ENCODE assay signal across 8 mouse cellular contexts in genomic region chr11:69922012-69922756, GRCm38 (mm10). TPM values are rescaled to one million over a fixed set of nuclear protein-coding genes. Genes with fewer than 3 reads are reported as not detected.
A peak's percentile ranks its signal among the peaks of the same experiment; 100 is the strongest.
DNase-seq lines count a peak whose midpoint lies in the region; ATAC-seq and TF ChIP-seq lines count a peak whose summit lies in the region.

No protein-coding gene starts in this region.

- no peak for TF ChIP-seq POLR2A in lung, adult 2 months (IDR thresholded peaks at IDR 0.05; ENCODE audit: borderline replicate concordance, extremely low read depth, low read depth, low read length)

- H3K4me3 ChIP-seq in lung, adult 2 months (replicated peaks; ENCODE audit: extremely low read depth, low read depth, low read length), result peak overlapping the region; percentile 98
- H3K4me3 ChIP-seq in brown adipose tissue, adult 24 weeks (ENCODE audit: insufficient read depth, low read depth, low read length), result peak overlapping the region; percentile 65
- H3K4me3 ChIP-seq in hindbrain, embryonic 16.5 days (ENCODE audit: low read length), result peak overlapping the region; percentile 88
- H3K4me3 ChIP-seq in neural tube, embryonic 13.5 days, result peak overlapping the region; percentile 92

- peaks cover 15% of the 10 kb centered on the region for H3K36me3 ChIP-seq in hindbrain, embryonic 16.5 days (ENCODE audit: control insufficient read depth, insufficient read depth, low read length)
- peaks cover 21% of the 10 kb centered on the region for H3K36me3 ChIP-seq in neural tube, embryonic 13.5 days

- peak overlapping the region; percentile 91 for H3K27ac ChIP-seq in brown adipose tissue, adult 24 weeks (replicated peaks; ENCODE audit: low read depth, low read length)
- H3K27ac ChIP-seq in hindbrain, embryonic 16.5 days (ENCODE audit: low read depth, low read length), result peak overlapping the region; percentile 95
- H3K27ac ChIP-seq in neural tube, embryonic 13.5 days (replicated peaks), result peak overlapping the region; percentile 92

- no peak for TF ChIP-seq CTCF in lung, adult 2 months (IDR thresholded peaks at IDR 0.05; ENCODE audit: insufficient read depth, low read length)

- peak overlapping the region; percentile 76 for H3K4me2 ChIP-seq in hindbrain, embryonic 16.5 days (ENCODE audit: low read length)
- H3K4me2 ChIP-seq in neural tube, embryonic 13.5 days, result peak overlapping the region; percentile 58

- H3K4me1 ChIP-seq in lung, adult 2 months (ENCODE audit: control insufficient read depth, insufficient read depth, low read length), result peaks cover 4% of the 10 kb centered on the region
- H3K4me1 ChIP-seq in brown adipose tissue, adult 24 weeks (ENCODE audit: control insufficient read depth, insufficient read depth, insufficient read length, low read length), result peaks cover 3% of the 10 kb centered on the region
- peaks cover 16% of the 10 kb centered on the region for H3K4me1 ChIP-seq in hindbrain, embryonic 16.5 days (ENCODE audit: control insufficient read depth, insufficient read depth, low read depth, low read length)
- peaks cover 32% of the 10 kb centered on the region for H3K4me1 ChIP-seq in neural tube, embryonic 13.5 days (replicated peaks)

- ATAC-seq in hindbrain, embryonic 16.5 days, result no peak
- no peak for ATAC-seq in neural tube, embryonic 13.5 days (ENCODE audit: low read depth)

- WGBS in lung, adult 2 months, result 3% methylated on average over 12 of the region's 12 CpGs
- 5% methylated on average over 12 of the region's 12 CpGs for WGBS in hindbrain, embryonic 16.5 days
- WGBS in neural tube, embryonic 13.5 days, result 5% methylated on average over 12 of the region's 12 CpGs

- no peaks in the 10 kb centered on the region for H3K27me3 ChIP-seq in hindbrain, embryonic 16.5 days (replicated peaks; ENCODE audit: control insufficient read depth, insufficient read depth, low read length)
- no peaks in the 10 kb centered on the region for H3K27me3 ChIP-seq in neural tube, embryonic 13.5 days

- DNase-seq in lung, adult 2 months, result no peak
- DNase-seq in lung, adult 18-20 months, result no peak
- DNase-seq in gastrocnemius, adult 18-20 months (ENCODE audit: low spot score), result no peak
- DNase-seq in spleen, postnatal 36 days (ENCODE audit: low spot score in 2 of 2), result no peak
- no peak for DNase-seq in urinary bladder, postnatal 4 days (ENCODE audit: low spot score in 2 of 2)

- H3K9me3 ChIP-seq in hindbrain, embryonic 16.5 days (ENCODE audit: control insufficient read depth, low read length), result no peaks in the 10 kb centered on the region
- no peaks in the 10 kb centered on the region for H3K9me3 ChIP-seq in neural tube, embryonic 13.5 days

- H3K9ac ChIP-seq in hindbrain, embryonic 16.5 days (ENCODE audit: low read depth, low read length), result peak overlapping the region; percentile 77
- H3K9ac ChIP-seq in neural tube, embryonic 13.5 days, result peak overlapping the region; percentile 71

RNA-seq across cellular contexts. Expression of gene Eif5a, which starts 0.4 kb away (rescaled TPM):
- polyA plus RNA-seq in lung, adult 2 months (2012; rRNA removed), result 216 and 372 TPM in 2 replicates
- 424 and 439 TPM in 2 replicates for polyA plus RNA-seq in brown adipose tissue, adult 24 weeks (2012; ENCODE audit: insufficient read depth, insufficient read length, missing spikeins)
- 1,120 and 1,123 TPM in 2 replicates for polyA plus RNA-seq in hindbrain, embryonic 16.5 days (2015; fragmentation: Nextera tagmentation; extraction: Ambion mirVana)
- polyA plus RNA-seq in neural tube, embryonic 13.5 days (2015; fragmentation: Nextera tagmentation; extraction: Ambion mirVana), result 1,157 and 1,178 TPM in 2 replicates
- 100 to 1,000 TPM; 408 to 425 TPM for total RNA-seq in gastrocnemius, adult 18-20 months (2021)

RNA-seq across cellular contexts. Expression of gene Gps2, which starts 8.5 kb away (rescaled TPM):
- polyA plus RNA-seq in lung, adult 2 months (2012; rRNA removed), result 104 and 112 TPM in 2 replicates
- 23.6 and 24.3 TPM in 2 replicates for polyA plus RNA-seq in brown adipose tissue, adult 24 weeks (2012; ENCODE audit: insufficient read depth, insufficient read length, missing spikeins)
- 55.2 and 65.7 TPM in 2 replicates for polyA plus RNA-seq in hindbrain, embryonic 16.5 days (2015; fragmentation: Nextera tagmentation; extraction: Ambion mirVana)
- polyA plus RNA-seq in neural tube, embryonic 13.5 days (2015; fragmentation: Nextera tagmentation; extraction: Ambion mirVana), result 60.4 and 76.5 TPM in 2 replicates
- total RNA-seq in gastrocnemius, adult 18-20 months (2021), result 10 to 100 TPM; 50.8 to 55.8 TPM

RNA-seq across cellular contexts. Expression of gene Ybx2, which starts 13.4 kb away (rescaled TPM):
- polyA plus RNA-seq in lung, adult 2 months (2012; rRNA removed), result 4.6 and 6.7 TPM in 2 replicates
- 37.9 and 76.4 TPM in 2 replicates for polyA plus RNA-seq in brown adipose tissue, adult 24 weeks (2012; ENCODE audit: insufficient read depth, insufficient read length, missing spikeins)
- 5.7 and 6.2 TPM in 2 replicates for polyA plus RNA-seq in hindbrain, embryonic 16.5 days (2015; fragmentation: Nextera tagmentation; extraction: Ambion mirVana)
- polyA plus RNA-seq in neural tube, embryonic 13.5 days (2015; fragmentation: Nextera tagmentation; extraction: Ambion mirVana), result 4.7 and 5.0 TPM in 2 replicates
- total RNA-seq in gastrocnemius, adult 18-20 months (2021), result 10 to 100 TPM in 1 of 2 experiments, 1 to 10 TPM in 1; 9.3 to 11.4 TPM

RNA-seq across cellular contexts. Expression of gene Neurl4, which starts 21.3 kb away (rescaled TPM):
- polyA plus RNA-seq in lung, adult 2 months (2012; rRNA removed), result 47.7 and 58.1 TPM in 2 replicates
- 16.9 and 18.4 TPM in 2 replicates for polyA plus RNA-seq in brown adipose tissue, adult 24 weeks (2012; ENCODE audit: insufficient read depth, insufficient read length, missing spikeins)
- polyA plus RNA-seq in hindbrain, embryonic 16.5 days (2015; fragmentation: Nextera tagmentation; extraction: Ambion mirVana), result 17.8 and 19.0 TPM in 2 replicates
- 13.8 and 20.5 TPM in 2 replicates for polyA plus RNA-seq in neural tube, embryonic 13.5 days (2015; fragmentation: Nextera tagmentation; extraction: Ambion mirVana)
- 10 to 100 TPM; 25.9 to 27.4 TPM for total RNA-seq in gastrocnemius, adult 18-20 months (2021)

RNA-seq across cellular contexts. Expression of gene 2810408A11Rik, which starts 21.4 kb away (rescaled TPM):
- 0.65 and 1.4 TPM in 2 replicates for polyA plus RNA-seq in lung, adult 2 months (2012; rRNA removed)
- 3.2 TPM in 1 of 2 replicates, not detected in the other for polyA plus RNA-seq in brown adipose tissue, adult 24 weeks (2012; ENCODE audit: insufficient read depth, insufficient read length, missing spikeins)
- 5.5 and 6.3 TPM in 2 replicates for polyA plus RNA-seq in hindbrain, embryonic 16.5 days (2015; fragmentation: Nextera tagmentation; extraction: Ambion mirVana)
- polyA plus RNA-seq in neural tube, embryonic 13.5 days (2015; fragmentation: Nextera tagmentation; extraction: Ambion mirVana), result 10.9 and 11.7 TPM in 2 replicates
- total RNA-seq in gastrocnemius, adult 18-20 months (2021), result under 1 TPM; 0.24 to 0.25 TPM
